Mouse (Mus musculus): ENCODE measurements around the gene Mllt6. TPM values are rescaled to one million over a fixed set of nuclear protein-coding genes. Genes with fewer than 3 reads are reported as not detected.

The Mllt6 gene
- polyA plus RNA-seq, 1 experiment = 15.5 TPM

DNA sequence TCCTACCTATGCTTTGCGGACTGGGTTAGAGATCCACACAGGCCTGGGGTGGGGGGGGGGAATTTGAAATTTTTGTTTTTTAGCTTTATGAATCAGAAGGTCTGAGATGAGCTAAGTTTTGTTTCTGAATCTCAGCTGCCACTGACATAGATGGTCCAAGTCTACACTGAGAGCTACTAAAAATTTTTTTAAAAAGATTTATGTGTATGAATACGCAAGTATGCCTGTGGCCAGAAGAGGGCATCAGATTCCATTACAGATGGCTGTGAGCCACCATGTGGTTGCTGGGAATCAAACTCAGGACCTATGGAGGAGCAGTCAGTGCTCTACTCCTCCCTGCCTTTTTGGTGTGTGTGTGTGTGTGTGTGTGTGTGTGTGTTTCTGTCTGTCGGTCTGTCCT is 51.1 kb downstream of the Mllt6 start:
- TF ChIP-seq MYOG (IDR thresholded peaks at IDR 0.05; ENCODE audit: control insufficient read depth in 1 of 3, insufficient read depth in 1 of 3, insufficient read length in 2 of 3, low read depth in 2 of 3) = no peak
- Histone ChIP-seq H3ac (ENCODE audit: control insufficient read depth, insufficient read length) (no peak overlapping the region), H3K36me3 (ENCODE audit: control insufficient read depth, insufficient read depth) (peaks cover 31% of the 10 kb centered on the region), H3K4me2 (ENCODE audit: low read depth) (peak overlapping the region; percentile 13), H3K79me2 (ENCODE audit: control insufficient read depth, insufficient read depth) (no peaks in the 10 kb centered on the region), H3K4me3 (no peak overlapping the region), H3K27me3 (ENCODE audit: control insufficient read depth, insufficient read depth, insufficient read length) (no peaks in the 10 kb centered on the region)

- Histone ChIP-seq H3K79me2 (ENCODE audit: control insufficient read depth, insufficient read depth) (no peaks in the 10 kb centered on the region), H3K27me3 (ENCODE audit: control insufficient read depth, insufficient read depth, insufficient read length) (no peaks in the 10 kb centered on the region), H3ac (ENCODE audit: control insufficient read depth, insufficient read length) (no peak overlapping the region), H3K4me2 (ENCODE audit: low read depth) (peak overlapping the region; percentile 13), H3K4me3 (no peak overlapping the region), H3K36me3 (ENCODE audit: control insufficient read depth, insufficient read depth) (peaks cover 34% of the 10 kb centered on the region)
- TF ChIP-seq TCF3 (IDR thresholded peaks at IDR 0.05; ENCODE audit: insufficient read length, low read depth) (no peak), MYOG (IDR thresholded peaks at IDR 0.05; ENCODE audit: control insufficient read depth in 1 of 3, insufficient read depth in 1 of 3, insufficient read length in 2 of 3, low read depth in 2 of 3) (peak; percentile 13 to 79 (median 16)), POLR2AphosphoS2 (IDR thresholded peaks at IDR 0.05; ENCODE audit: insufficient read length, low read depth) (peak; percentile 63), POLR2A (IDR thresholded peaks at IDR 0.05; ENCODE audit: insufficient read length, low read depth) (no peak), CEBPB (IDR thresholded peaks at IDR 0.05; ENCODE audit: insufficient read depth, poor library complexity, severe bottlenecking) (peak; percentile 98), SRF (IDR thresholded peaks at IDR 0.05; ENCODE audit: control insufficient read depth, insufficient read length, low read depth) (no peak), MAX (IDR thresholded peaks at IDR 0.05; ENCODE audit: low read depth) (no peak), E2F4 (IDR thresholded peaks at IDR 0.05; ENCODE audit: insufficient read depth) (no peak), TCF12 (IDR thresholded peaks at IDR 0.05; ENCODE audit: insufficient read depth, poor library complexity, severe bottlenecking) (no peak), USF1 (IDR thresholded peaks at IDR 0.05; ENCODE audit: low read depth) (no peak), REST (IDR thresholded peaks at IDR 0.05; ENCODE audit: insufficient read depth, insufficient read length) (no peak), MYOD1 (IDR thresholded peaks at IDR 0.05; ENCODE audit: control insufficient read depth in 1 of 3, insufficient read length in 2 of 3, low read depth in 2 of 3) (peak in 2 of 3 experiments; percentile 40 to 86)
Measured at GRCm38 (mm10) chr11:97714784-97715760, 51.9 kb downstream of the Mllt6 start.

- Histone ChIP-seq H3K36me3 (ENCODE audit: control insufficient read depth, insufficient read depth) (peaks cover 37% of the 10 kb centered on the region), H3K4me2 (ENCODE audit: low read depth) (no peak overlapping the region), H3K79me2 (ENCODE audit: control insufficient read depth, insufficient read depth) (no peaks in the 10 kb centered on the region), H3K27me3 (ENCODE audit: control insufficient read depth, insufficient read depth, insufficient read length) (no peaks in the 10 kb centered on the region), H3ac (ENCODE audit: control insufficient read depth, insufficient read length) (no peak overlapping the region), H3K4me3 (no peak overlapping the region)
- TF ChIP-seq POLR2AphosphoS2 (IDR thresholded peaks at IDR 0.05; ENCODE audit: insufficient read length, low read depth) = no peak
- TF ChIP-seq TCF3 (IDR thresholded peaks at IDR 0.05; ENCODE audit: insufficient read length, low read depth) = no peak
- TF ChIP-seq REST (IDR thresholded peaks at IDR 0.05; ENCODE audit: insufficient read depth, insufficient read length) = no peak
- TF ChIP-seq USF1 (IDR thresholded peaks at IDR 0.05; ENCODE audit: low read depth) = no peak
- TF ChIP-seq CEBPB (IDR thresholded peaks at IDR 0.05; ENCODE audit: insufficient read depth, poor library complexity, severe bottlenecking) = no peak
- no peak for TF ChIP-seq POLR2A (IDR thresholded peaks at IDR 0.05; ENCODE audit: insufficient read length, low read depth)
- peak in 2 of 3 experiments; percentile 1 to 24 for TF ChIP-seq MYOG (IDR thresholded peaks at IDR 0.05; ENCODE audit: control insufficient read depth in 1 of 3, insufficient read depth in 1 of 3, insufficient read length in 2 of 3, low read depth in 2 of 3)
- no peak for TF ChIP-seq TCF12 (IDR thresholded peaks at IDR 0.05; ENCODE audit: insufficient read depth, poor library complexity, severe bottlenecking)
- TF ChIP-seq MAX (IDR thresholded peaks at IDR 0.05; ENCODE audit: low read depth) = no peak
- TF ChIP-seq E2F4 (IDR thresholded peaks at IDR 0.05; ENCODE audit: insufficient read depth) = no peak
- peak in 1 of 3 experiments; percentile 23 for TF ChIP-seq MYOD1 (IDR thresholded peaks at IDR 0.05; ENCODE audit: control insufficient read depth in 1 of 3, insufficient read length in 2 of 3, low read depth in 2 of 3)
- no peak for TF ChIP-seq SRF (IDR thresholded peaks at IDR 0.05; ENCODE audit: control insufficient read depth, insufficient read length, low read depth)
Measured at GRCm38 (mm10) chr11:97716021-97716420, 52.8 kb downstream of the Mllt6 start.

- Histone ChIP-seq H3K4me2 (ENCODE audit: low read depth) (no peak overlapping the region), H3K27me3 (ENCODE audit: control insufficient read depth, insufficient read depth, insufficient read length) (no peaks in the 10 kb centered on the region)
Measured at GRCm38 (mm10) chr11:97717369-97718280, 54.4 kb downstream of the Mllt6 start.

More at GRCm38 (mm10) chr11:97717369-97718280, 54.4 kb downstream of the Mllt6 start:
- TF ChIP-seq E2F4 (IDR thresholded peaks at IDR 0.05; ENCODE audit: insufficient read depth) (no peak), MYOD1 (IDR thresholded peaks at IDR 0.05; ENCODE audit: control insufficient read depth in 1 of 3, insufficient read length in 2 of 3, low read depth in 2 of 3) (no peak), REST (IDR thresholded peaks at IDR 0.05; ENCODE audit: insufficient read depth, insufficient read length) (no peak), POLR2A (IDR thresholded peaks at IDR 0.05; ENCODE audit: insufficient read length, low read depth) (no peak), SRF (IDR thresholded peaks at IDR 0.05; ENCODE audit: control insufficient read depth, insufficient read length, low read depth) (no peak)
- Histone ChIP-seq H3ac (ENCODE audit: control insufficient read depth, insufficient read length) (no peak overlapping the region), H3K36me3 (ENCODE audit: control insufficient read depth, insufficient read depth) (peaks cover 36% of the 10 kb centered on the region), H3K4me3 (no peak overlapping the region), H3K79me2 (ENCODE audit: control insufficient read depth, insufficient read depth) (no peaks in the 10 kb centered on the region)
